Comparison of ENCODE assay signal across 10 mouse cellular contexts in genomic region chr19:38031144-38031543, GRCm38 (mm10). TPM values are rescaled to one million over a fixed set of nuclear protein-coding genes. Genes with fewer than 3 reads are reported as not detected.
DNase-seq lines count a peak whose midpoint lies in the region; ATAC-seq lines count a peak whose summit lies in the region.
"Had no signal": no experiment of that assay in that cellular context is flagged by ENCODE, and none has a peak within 500 bp of the region (broad histone marks: within the 10 kb centered on the region; RNA-seq: fewer than 3 reads in every experiment).

No protein-coding gene starts in this region.

- no peak for ATAC-seq in kidney, embryonic 15.5 days (replicated peaks; ENCODE audit: low FRiP score)
- no peak for ATAC-seq in embryonic facial prominence, embryonic 14.5 days (ENCODE audit: low read depth)
- ATAC-seq in hindbrain, embryonic 14.5 days (ENCODE audit: low FRiP score), result peak; percentile 8; the same call in 1 of the 2 replicates
- peak; percentile 59 for ATAC-seq in midbrain, embryonic 15.5 days (replicated peaks)

- H3K27ac ChIP-seq in kidney, embryonic 15.5 days, result no peak overlapping the region; the same call in 1 of the 2 replicates
- no peak overlapping the region for H3K27ac ChIP-seq in embryonic facial prominence, embryonic 14.5 days (replicated peaks; ENCODE audit: low read depth, low read length)
- H3K27ac ChIP-seq in hindbrain, embryonic 14.5 days, result no peak overlapping the region
- H3K27ac ChIP-seq in midbrain, embryonic 15.5 days, result no peak overlapping the region

- no peaks in the 10 kb centered on the region for H3K36me3 ChIP-seq in kidney, embryonic 15.5 days
- no peaks in the 10 kb centered on the region for H3K36me3 ChIP-seq in embryonic facial prominence, embryonic 14.5 days (ENCODE audit: control insufficient read depth, insufficient read depth, low read length)
- no peaks in the 10 kb centered on the region for H3K36me3 ChIP-seq in hindbrain, embryonic 14.5 days (replicated peaks; ENCODE audit: control insufficient read depth, insufficient read depth)
- no peaks in the 10 kb centered on the region for H3K36me3 ChIP-seq in midbrain, embryonic 15.5 days (replicated peaks)

- no peak overlapping the region for H3K4me3 ChIP-seq in kidney, embryonic 15.5 days (replicated peaks)
- H3K4me3 ChIP-seq in embryonic facial prominence, embryonic 14.5 days (ENCODE audit: low read depth, low read length), result no peak overlapping the region
- no peak overlapping the region for H3K4me3 ChIP-seq in hindbrain, embryonic 14.5 days (replicated peaks; ENCODE audit: low read length)
- H3K4me3 ChIP-seq in midbrain, embryonic 15.5 days, result no peak overlapping the region
- H3K4me3 ChIP-seq: erythroblast, embryonic 14.5 days; layer of hippocampus, adult 2 months had no signal

- H3K9me3 ChIP-seq in kidney, embryonic 15.5 days (replicated peaks), result no peaks in the 10 kb centered on the region
- H3K9me3 ChIP-seq in embryonic facial prominence, embryonic 14.5 days (ENCODE audit: control insufficient read depth, low read length), result no peaks in the 10 kb centered on the region
- no peaks in the 10 kb centered on the region for H3K9me3 ChIP-seq in hindbrain, embryonic 14.5 days (ENCODE audit: control insufficient read depth, low read length)
- H3K9me3 ChIP-seq in midbrain, embryonic 15.5 days, result no peaks in the 10 kb centered on the region

- no peak overlapping the region for H3K9ac ChIP-seq in kidney, embryonic 15.5 days
- H3K9ac ChIP-seq in embryonic facial prominence, embryonic 14.5 days (ENCODE audit: low read depth, low read length), result no peak overlapping the region
- H3K9ac ChIP-seq in hindbrain, embryonic 14.5 days, result no peak overlapping the region
- H3K9ac ChIP-seq in midbrain, embryonic 15.5 days, result no peak overlapping the region

- no peak for DNase-seq in kidney, adult 18-20 months
- no peak for DNase-seq in embryonic facial prominence, embryonic 14.5 days (ENCODE audit: low spot score)
- no peak for DNase-seq in hindbrain, embryonic 14.5 days (ENCODE audit: low spot score)
- DNase-seq in thymus, postnatal 25 days, result no peak
- no peak for DNase-seq in adrenal gland, adult 2 months
- DNase-seq: cerebellum, adult 11-12 months had no signal

- peak overlapping the region; percentile 43 for H3K4me2 ChIP-seq in kidney, embryonic 15.5 days
- H3K4me2 ChIP-seq in embryonic facial prominence, embryonic 14.5 days (ENCODE audit: low read depth, low read length), result peak overlapping the region; percentile 31; the same call in 1 of the 2 replicates
- peak overlapping the region; percentile 33; the same call in 1 of the 2 replicates for H3K4me2 ChIP-seq in hindbrain, embryonic 14.5 days (replicated peaks)
- H3K4me2 ChIP-seq in midbrain, embryonic 15.5 days, result peak overlapping the region; percentile 37

- peaks cover 64% of the 10 kb centered on the region for H3K4me1 ChIP-seq in kidney, embryonic 15.5 days
- H3K4me1 ChIP-seq in embryonic facial prominence, embryonic 14.5 days (ENCODE audit: control insufficient read depth, insufficient read depth, low read length), result peaks cover 7% of the 10 kb centered on the region
- no peaks in the 10 kb centered on the region for H3K4me1 ChIP-seq in hindbrain, embryonic 14.5 days (replicated peaks; ENCODE audit: control insufficient read depth, insufficient read depth, low read length)
- H3K4me1 ChIP-seq in midbrain, embryonic 15.5 days, result peaks cover 8% of the 10 kb centered on the region; the same call in 1 of the 2 replicates

- 55% methylated on average over 9 of the region's 9 CpGs for WGBS in kidney, embryonic 15.5 days
- 60% methylated on average over 9 of the region's 9 CpGs for WGBS in embryonic facial prominence, embryonic 14.5 days
- 78% methylated on average over 9 of the region's 9 CpGs for WGBS in hindbrain, embryonic 14.5 days
- WGBS in midbrain, embryonic 15.5 days, result 76% methylated on average over 9 of the region's 9 CpGs

- H3K27me3 ChIP-seq in kidney, embryonic 15.5 days, result no peaks in the 10 kb centered on the region
- H3K27me3 ChIP-seq in embryonic facial prominence, embryonic 14.5 days (replicated peaks; ENCODE audit: control insufficient read depth, insufficient read depth, low read length), result no peaks in the 10 kb centered on the region
- H3K27me3 ChIP-seq in hindbrain, embryonic 14.5 days (ENCODE audit: control insufficient read depth, insufficient read depth, low read length), result no peaks in the 10 kb centered on the region
- no peaks in the 10 kb centered on the region; the same call in 1 of the 2 replicates for H3K27me3 ChIP-seq in midbrain, embryonic 15.5 days (replicated peaks)

RNA-seq across cellular contexts. Expression of gene Myof, which starts 12.2 kb away (rescaled TPM):
- 13.6 and 16.5 TPM in 2 replicates for polyA plus RNA-seq in kidney, embryonic 15.5 days (2015; fragmentation: Nextera tagmentation; extraction: Ambion mirVana)
- 24.0 and 24.6 TPM in 2 replicates for polyA plus RNA-seq in embryonic facial prominence, embryonic 14.5 days (2014; fragmentation: Nextera tagmentation; extraction: Ambion mirVana)
- polyA plus RNA-seq in hindbrain, embryonic 14.5 days (2014; fragmentation: Nextera tagmentation; extraction: Ambion mirVana), result 2.0 and 3.2 TPM in 2 replicates
- polyA plus RNA-seq in midbrain, embryonic 15.5 days (2015; fragmentation: Nextera tagmentation; extraction: Ambion mirVana), result 2.1 and 2.5 TPM in 2 replicates
- 10 to 100 TPM; 26.3 to 65.2 TPM for total RNA-seq in adrenal gland, adult 2 months (2021)
- polyA plus RNA-seq in adrenal gland, adult 2 months (2012; rRNA removed), result 3.6 and 6.6 TPM in 2 replicates
- polyA plus RNA-seq: erythroblast, embryonic 14.5 days had no signal

RNA-seq across cellular contexts. Expression of gene Cep55, which starts 23.7 kb away (rescaled TPM):
- polyA plus RNA-seq in kidney, embryonic 15.5 days (2015; fragmentation: Nextera tagmentation; extraction: Ambion mirVana), result 29.6 and 30.0 TPM in 2 replicates
- polyA plus RNA-seq in embryonic facial prominence, embryonic 14.5 days (2014; fragmentation: Nextera tagmentation; extraction: Ambion mirVana), result 18.2 and 23.0 TPM in 2 replicates
- polyA plus RNA-seq in hindbrain, embryonic 14.5 days (2014; fragmentation: Nextera tagmentation; extraction: Ambion mirVana), result 4.6 and 6.8 TPM in 2 replicates
- 5.0 and 5.4 TPM in 2 replicates for polyA plus RNA-seq in midbrain, embryonic 15.5 days (2015; fragmentation: Nextera tagmentation; extraction: Ambion mirVana)
- 1 to 10 TPM in 1 of 2 experiments, under 1 TPM in 1; 0.38 to 1.6 TPM for total RNA-seq in adrenal gland, adult 2 months (2021)
- polyA plus RNA-seq in adrenal gland, adult 2 months (2012; rRNA removed), result 0.12 and 0.44 TPM in 2 replicates
- polyA plus RNA-seq: erythroblast, embryonic 14.5 days had no signal

Comparison
In these comparisons a context has a peak if more than half of its experiments do, and no peak if none do; other contexts are left out.
1. ATAC-seq: peak in hindbrain, embryonic 14.5 days (single experiment) and midbrain, embryonic 15.5 days (single experiment); none in kidney, embryonic 15.5 days (single experiment) and embryonic facial prominence, embryonic 14.5 days (single experiment).
2. Peak in every context shown above with its lines, with median percentiles within 50 percentile points of each other: H3K4me2 ChIP-seq.